7 mouse cellular contexts compared by ENCODE assay signal in genomic region chr2:162999744-163000143, GRCm38 (mm10). TPM values are rescaled to one million over a fixed set of nuclear protein-coding genes. Genes with fewer than 3 reads are reported as not detected.
DNase-seq lines count a peak whose midpoint lies in the region; ATAC-seq and TF ChIP-seq lines count a peak whose summit lies in the region.

No protein-coding gene starts in this region.

- H3K9me3 ChIP-seq in hindbrain, postnatal 0 days (ENCODE audit: low read length) = no peaks in the 10 kb centered on the region
- H3K9me3 ChIP-seq in hindbrain, embryonic 13.5 days = no peaks in the 10 kb centered on the region
- no peaks in the 10 kb centered on the region for H3K9me3 ChIP-seq in ES-Bruce4 (replicated peaks; ENCODE audit: control insufficient read depth, insufficient read depth, low read length, poor library complexity, severe bottlenecking)

- H3K9ac ChIP-seq in hindbrain, postnatal 0 days (replicated peaks; ENCODE audit: low read length) = no peak overlapping the region
- H3K9ac ChIP-seq in hindbrain, embryonic 13.5 days = no peak overlapping the region
- no peak overlapping the region for H3K9ac ChIP-seq in ES-Bruce4 (ENCODE audit: low read depth, poor library complexity, severe bottlenecking)

- no peaks in the 10 kb centered on the region for H3K27me3 ChIP-seq in hindbrain, postnatal 0 days (ENCODE audit: insufficient read depth, low read length)
- H3K27me3 ChIP-seq in hindbrain, embryonic 13.5 days = peaks cover 13% of the 10 kb centered on the region; the same call in 1 of the 2 replicates
- no peaks in the 10 kb centered on the region for H3K27me3 ChIP-seq in ES-Bruce4 (ENCODE audit: control insufficient read depth, insufficient read depth, low read length, poor library complexity, severe bottlenecking)

- TF ChIP-seq CTCF in hindbrain, postnatal 0 days (IDR thresholded peaks at IDR 0.05; ENCODE audit: low read depth) = peak; percentile 69
- peak; percentile 58 for TF ChIP-seq CTCF in ES-Bruce4 (IDR thresholded peaks at IDR 0.05; ENCODE audit: low read depth, low read length)
- peak; percentile 60 for TF ChIP-seq CTCF in lung, adult 2 months (IDR thresholded peaks at IDR 0.05; ENCODE audit: insufficient read depth, low read length)

- peak; percentile 35 for DNase-seq in hindbrain, postnatal 0 days (ENCODE audit: low spot score)
- DNase-seq in A20 (ENCODE audit: low read depth, low spot score) = peak; percentile 57
- DNase-seq in embryo, embryonic 10 days (ENCODE audit: low spot score) = peak; percentile 56
- DNase-seq in lung, adult 2 months = peak; percentile 34
- no peak for DNase-seq in adipocyte (ENCODE audit: low spot score)

- no peak for TF ChIP-seq POLR2A in ES-Bruce4 (IDR thresholded peaks at IDR 0.05; ENCODE audit: insufficient read depth, low read length)
- no peak for TF ChIP-seq POLR2A in lung, adult 2 months (IDR thresholded peaks at IDR 0.05; ENCODE audit: borderline replicate concordance, extremely low read depth, low read depth, low read length)

- 0 out of 2 replicates have a peak, but pooled peaks cover 2% of the 10 kb centered on the region for H3K4me1 ChIP-seq in hindbrain, postnatal 0 days (ENCODE audit: insufficient read depth, low read length)
- H3K4me1 ChIP-seq in hindbrain, embryonic 13.5 days (replicated peaks) = peaks cover 6% of the 10 kb centered on the region; the same call in 1 of the 2 replicates
- H3K4me1 ChIP-seq in ES-Bruce4 (ENCODE audit: control insufficient read depth, insufficient read depth, low read length) = no peaks in the 10 kb centered on the region
- peaks cover 3% of the 10 kb centered on the region; the same call in 1 of the 2 replicates for H3K4me1 ChIP-seq in lung, adult 2 months (ENCODE audit: control insufficient read depth, insufficient read depth, low read length)

- no peak for ATAC-seq in hindbrain, postnatal 0 days
- ATAC-seq in hindbrain, embryonic 13.5 days (ENCODE audit: low FRiP score) = no peak

- H3K4me2 ChIP-seq in hindbrain, postnatal 0 days (ENCODE audit: low read depth, low read length) = no peak overlapping the region
- H3K4me2 ChIP-seq in hindbrain, embryonic 13.5 days = no peak overlapping the region

- no peak overlapping the region for H3K4me3 ChIP-seq in hindbrain, postnatal 0 days (ENCODE audit: low read length)
- H3K4me3 ChIP-seq in hindbrain, embryonic 13.5 days = no peak overlapping the region
- no peak overlapping the region for H3K4me3 ChIP-seq in ES-Bruce4 (ENCODE audit: low read depth, low read length)
- H3K4me3 ChIP-seq in lung, adult 2 months (replicated peaks; ENCODE audit: extremely low read depth, low read depth, low read length) = no peak overlapping the region

- no peaks in the 10 kb centered on the region for H3K36me3 ChIP-seq in hindbrain, postnatal 0 days (ENCODE audit: insufficient read depth, low read length)
- H3K36me3 ChIP-seq in hindbrain, embryonic 13.5 days = no peaks in the 10 kb centered on the region
- H3K36me3 ChIP-seq in ES-Bruce4 (ENCODE audit: control insufficient read depth, insufficient read depth, low read length, poor library complexity, severe bottlenecking) = no peaks in the 10 kb centered on the region

- TF ChIP-seq EP300 in ES-Bruce4 (IDR thresholded peaks at IDR 0.05; ENCODE audit: insufficient read depth, low read depth, low read length) = no peak

- H3K27ac ChIP-seq in hindbrain, postnatal 0 days = no peak overlapping the region
- H3K27ac ChIP-seq in hindbrain, embryonic 13.5 days = no peak overlapping the region
- no peak overlapping the region for H3K27ac ChIP-seq in ES-Bruce4 (ENCODE audit: insufficient read depth, low read length)

- WGBS in hindbrain, postnatal 0 days = 39% methylated on average over 3 of the region's 3 CpGs
- 31% methylated on average over 3 of the region's 3 CpGs for WGBS in hindbrain, embryonic 13.5 days
- 27% methylated on average over 3 of the region's 3 CpGs for WGBS in lung, adult 2 months

RNA-seq across cellular contexts. Expression of gene Sgk2, which starts 12.6 kb away (rescaled TPM):
- total RNA-seq in hindbrain, postnatal 0 days (2014; rRNA removed) = 0.07 and 0.16 TPM in 2 replicates
- polyA plus RNA-seq in hindbrain, postnatal 0 days (2015; fragmentation: Nextera tagmentation; extraction: Ambion mirVana) = 0.11 and 0.23 TPM in 2 replicates
- 0.09 and 0.17 TPM in 2 replicates for polyA plus RNA-seq in hindbrain, embryonic 13.5 days (2015; fragmentation: Nextera tagmentation; extraction: Ambion mirVana)
- 0.65 and 0.66 TPM in 2 replicates for polyA plus RNA-seq in ES-Bruce4 (2011; ENCODE audit: insufficient read depth, insufficient read length, low read depth, missing spikeins)
- polyA plus RNA-seq in lung, adult 2 months (2012; rRNA removed) = 0.05 and 0.11 TPM in 2 replicates

RNA-seq across cellular contexts. Expression of gene Ift52, which starts 17.4 kb away (rescaled TPM):
- total RNA-seq in hindbrain, postnatal 0 days (2014; rRNA removed) = 15.8 and 19.3 TPM in 2 replicates
- polyA plus RNA-seq in hindbrain, postnatal 0 days (2015; fragmentation: Nextera tagmentation; extraction: Ambion mirVana) = 31.8 and 33.0 TPM in 2 replicates
- polyA plus RNA-seq in hindbrain, embryonic 13.5 days (2015; fragmentation: Nextera tagmentation; extraction: Ambion mirVana) = 41.1 and 43.7 TPM in 2 replicates
- polyA plus RNA-seq in ES-Bruce4 (2011; ENCODE audit: insufficient read depth, insufficient read length, low read depth, missing spikeins) = 62.6 and 69.4 TPM in 2 replicates
- polyA plus RNA-seq in lung, adult 2 months (2012; rRNA removed) = 17.9 and 25.4 TPM in 2 replicates

RNA-seq across cellular contexts. Expression of gene Mybl2, which starts 54.7 kb away (rescaled TPM):
- total RNA-seq in hindbrain, postnatal 0 days (2014; rRNA removed) = 3.9 and 5.2 TPM in 2 replicates
- 3.7 and 4.5 TPM in 2 replicates for polyA plus RNA-seq in hindbrain, postnatal 0 days (2015; fragmentation: Nextera tagmentation; extraction: Ambion mirVana)
- 6.3 and 6.5 TPM in 2 replicates for polyA plus RNA-seq in hindbrain, embryonic 13.5 days (2015; fragmentation: Nextera tagmentation; extraction: Ambion mirVana)
- 471 and 519 TPM in 2 replicates for polyA plus RNA-seq in ES-Bruce4 (2011; ENCODE audit: insufficient read depth, insufficient read length, low read depth, missing spikeins)
- 1.5 and 1.8 TPM in 2 replicates for polyA plus RNA-seq in lung, adult 2 months (2012; rRNA removed)

RNA-seq across cellular contexts. Expression of gene L3mbtl1, which starts 56.5 kb away (rescaled TPM):
- total RNA-seq in hindbrain, postnatal 0 days (2014; rRNA removed) = 10.9 and 38.4 TPM in 2 replicates
- polyA plus RNA-seq in hindbrain, postnatal 0 days (2015; fragmentation: Nextera tagmentation; extraction: Ambion mirVana) = 7.5 and 8.1 TPM in 2 replicates
- 0.69 and 1.3 TPM in 2 replicates for polyA plus RNA-seq in hindbrain, embryonic 13.5 days (2015; fragmentation: Nextera tagmentation; extraction: Ambion mirVana)
- polyA plus RNA-seq in ES-Bruce4 (2011; ENCODE audit: insufficient read depth, insufficient read length, low read depth, missing spikeins) = 1.1 and 2.7 TPM in 2 replicates
- polyA plus RNA-seq in lung, adult 2 months (2012; rRNA removed) = 0.30 TPM in 1 of 2 replicates, not detected in the other

Comparison
In these comparisons a context has a peak if more than half of its experiments do, and no peak if none do; other contexts are left out.
1. RNA of gene Mybl2, which starts 54.7 kb away (polyA plus RNA-seq): 471 to 519 TPM in ES-Bruce4; 6.3 to 6.5 TPM in hindbrain, embryonic 13.5 days, 3.7 to 4.5 TPM in hindbrain, postnatal 0 days and 1.5 to 1.8 TPM in lung, adult 2 months; every median in the first group is over 10 times any median in the second.
2. Peak in every context shown above with its lines, with median percentiles within 50 percentile points of each other: CTCF ChIP-seq.